Mouse (Mus musculus): ENCODE results near the gene As3mt.
"Not testable (repeated sequence)": the region's sequence is repeated elsewhere in the genome, so short reads cannot be mapped to it uniquely, and the experiment has no call there.

As3mt gene

DNA sequence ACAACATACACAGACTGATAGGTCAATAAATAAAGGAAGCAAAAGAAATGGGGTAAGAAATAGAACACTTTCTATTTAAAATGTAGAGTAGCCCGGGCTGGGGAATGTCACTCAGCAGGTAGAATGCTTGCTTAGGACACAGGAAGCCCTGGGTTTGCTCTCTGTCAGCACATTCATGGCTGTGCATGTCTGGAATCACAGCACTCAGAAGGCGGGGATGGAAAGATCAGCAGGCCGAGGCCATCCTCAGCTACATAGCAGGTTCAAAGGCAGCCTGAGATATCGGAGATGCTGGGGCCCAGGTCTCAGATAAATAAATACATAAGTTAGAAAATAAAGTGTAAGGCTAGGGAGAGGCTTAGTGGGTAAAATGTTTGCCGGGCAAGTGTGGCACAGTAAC is 45.0 kb downstream of the As3mt start:
- DNase-seq (ENCODE audit: low read depth, low spot score), result no peak

DNA sequence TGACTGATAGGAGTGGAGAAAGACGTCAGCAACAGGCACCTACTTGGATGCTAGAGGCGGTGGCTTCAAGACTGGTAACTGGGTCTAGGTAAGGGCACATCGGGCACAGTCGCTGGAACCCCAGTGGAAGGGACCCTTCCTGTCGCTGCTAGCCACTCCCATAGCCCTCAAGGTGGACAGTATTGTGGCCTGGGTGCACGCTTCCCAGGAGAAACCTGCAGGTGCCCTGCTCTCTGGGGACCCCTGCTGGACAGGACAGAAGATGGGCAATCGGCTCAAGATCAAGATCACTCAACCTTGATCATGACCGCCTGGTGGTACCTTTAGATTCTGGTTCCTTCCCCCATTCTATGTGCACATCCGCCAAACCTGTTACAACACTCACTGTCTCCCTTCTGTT is 47.8 kb downstream of the As3mt start:
- DNase-seq (ENCODE audit: low read depth, low spot score), result no peak

DNA sequence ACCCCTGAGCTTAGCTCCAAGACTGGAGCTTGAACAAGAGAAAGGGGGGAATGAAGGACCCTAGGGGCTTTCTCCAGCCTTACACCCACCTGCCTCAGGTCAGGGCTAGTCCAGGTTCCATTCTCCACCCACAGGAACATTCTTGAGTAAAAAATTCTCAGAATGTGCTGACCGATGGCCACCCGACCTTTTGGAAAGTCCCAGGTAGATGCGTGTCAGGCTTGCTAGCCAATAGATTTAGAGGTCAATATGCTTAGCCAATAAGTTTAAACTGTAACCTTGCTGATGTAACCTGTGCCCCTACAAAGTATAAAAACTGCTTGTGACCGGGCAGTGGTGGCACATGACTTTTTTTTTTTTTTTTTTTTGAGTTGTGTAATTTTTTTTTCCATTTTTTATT is 49.0 kb downstream of the As3mt start:
- no peak for DNase-seq (ENCODE audit: low read depth, low spot score)

DNA sequence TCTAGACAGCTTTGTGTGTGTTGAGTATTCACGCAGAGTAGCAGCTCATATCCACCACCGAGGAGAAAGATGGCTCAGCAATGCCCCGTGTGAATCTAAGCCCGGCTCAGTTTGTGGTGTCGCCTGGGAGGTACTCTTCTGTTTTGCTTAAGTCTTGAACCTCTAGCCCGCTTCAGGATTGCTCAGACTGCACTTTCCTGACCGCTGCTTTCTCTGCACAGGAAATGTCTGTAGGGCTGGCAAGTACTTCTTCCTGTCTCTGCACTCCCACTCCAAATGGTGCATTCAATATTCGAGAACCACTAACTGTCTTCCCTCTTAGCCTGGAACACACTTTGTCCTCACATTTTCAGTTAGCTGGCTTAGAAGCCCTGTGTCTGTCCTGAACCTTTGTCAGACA is 51.8 kb downstream of the As3mt start:
- no peak for DNase-seq (ENCODE audit: low read depth, low spot score)

DNA sequence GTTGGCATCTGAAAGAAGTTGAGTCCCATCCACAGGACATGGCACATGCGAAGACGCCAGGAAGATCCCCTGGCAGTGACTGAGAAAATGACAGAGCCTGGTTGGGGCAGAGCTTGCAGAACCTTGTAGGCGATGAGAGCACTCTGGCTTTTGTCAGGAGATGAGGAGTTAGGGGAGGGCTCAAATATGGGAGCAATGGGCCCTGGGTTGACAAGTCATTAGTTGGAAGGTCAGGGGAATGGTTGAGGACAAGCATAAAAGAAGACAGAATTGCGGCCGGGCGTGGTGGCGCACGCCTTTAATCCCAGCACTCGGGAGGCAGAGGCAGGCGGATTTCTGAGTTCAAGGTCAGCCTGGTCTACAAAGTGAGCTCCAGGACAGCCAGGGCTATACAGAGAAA is 52.7 kb downstream of the As3mt start:
- not testable (repeated sequence) for DNase-seq (ENCODE audit: low read depth, low spot score)

DNA sequence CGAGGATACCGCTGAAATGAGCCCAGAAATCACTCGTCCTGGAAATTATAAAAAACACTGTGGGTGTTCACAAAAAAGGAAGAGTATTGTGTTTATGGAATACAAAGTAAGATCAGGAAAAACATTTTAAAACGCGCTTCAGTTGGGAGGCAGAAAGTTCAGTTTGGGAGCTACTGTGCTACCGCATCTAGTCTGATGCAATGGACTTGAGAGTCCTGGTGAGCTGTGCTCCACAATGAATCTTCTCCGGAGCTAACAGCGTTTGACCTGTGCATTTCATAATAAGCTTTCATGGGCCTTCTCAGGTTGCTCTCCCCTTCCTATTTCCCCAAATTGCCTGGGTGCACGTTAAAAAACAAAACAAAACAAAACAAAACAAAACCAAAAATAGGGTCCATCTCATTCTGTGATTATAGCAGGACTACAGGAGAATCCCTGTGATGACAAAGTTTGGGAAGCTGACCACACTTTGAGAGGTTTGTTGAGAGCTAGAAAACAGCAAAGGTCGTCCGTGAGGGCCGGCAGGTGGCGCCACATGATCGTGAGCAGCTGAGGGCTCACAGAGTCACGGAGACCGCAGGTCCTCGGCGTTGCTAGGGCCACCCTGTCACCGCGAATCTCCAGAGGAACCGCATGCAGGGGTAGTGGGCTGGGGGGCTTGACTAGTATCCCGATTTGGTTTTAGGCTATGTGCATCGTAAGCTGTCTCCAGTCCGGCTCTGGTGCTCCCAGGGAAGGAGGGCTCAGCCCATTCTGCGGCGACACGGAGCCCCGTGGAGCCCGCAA is 53.3 kb downstream of the As3mt start:
- DNase-seq (ENCODE audit: low read depth, low spot score), result peak; percentile 50

DNA sequence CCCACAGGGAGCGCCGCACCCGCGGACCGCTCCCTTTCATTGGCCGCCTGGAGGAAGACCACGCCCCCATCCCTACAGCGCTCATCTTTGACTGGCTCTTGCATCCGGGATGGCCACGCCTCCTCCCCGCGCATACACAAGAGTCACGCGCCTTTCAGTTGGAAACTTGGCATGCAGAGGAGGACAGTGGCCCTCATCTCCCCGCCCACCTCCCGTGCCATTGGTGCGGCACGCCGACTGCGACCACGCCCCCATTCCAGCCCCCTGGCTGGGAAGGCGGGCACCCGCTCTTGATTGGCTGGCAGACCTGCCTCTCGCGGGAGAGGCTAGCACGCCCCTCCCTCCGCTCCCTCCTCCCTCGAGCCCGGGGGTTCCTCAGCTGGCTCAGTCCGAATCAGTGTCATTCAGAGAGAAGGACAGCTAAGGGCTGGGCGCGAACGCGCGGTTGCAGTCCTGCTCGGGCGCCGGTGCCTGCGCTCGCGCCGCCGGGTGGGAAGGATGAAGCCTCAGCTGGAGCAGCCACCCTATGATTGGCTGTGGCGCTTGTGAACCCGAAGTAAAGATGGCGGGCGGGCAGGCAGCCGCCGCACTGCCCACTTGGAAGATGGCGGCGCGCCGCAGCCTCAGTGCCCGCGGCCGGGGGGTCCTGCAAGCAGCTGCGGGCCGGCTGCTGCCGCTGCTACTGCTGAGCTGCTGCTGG is 54.1 kb downstream of the As3mt start, which contains the start of gene Cnnm2:
Gene Cnnm2 (plus strand): TSS at position 350 of the 700 bp plus-strand sequence.
- DNase-seq (ENCODE audit: low read depth, low spot score), result peak; percentile 100

DNA sequence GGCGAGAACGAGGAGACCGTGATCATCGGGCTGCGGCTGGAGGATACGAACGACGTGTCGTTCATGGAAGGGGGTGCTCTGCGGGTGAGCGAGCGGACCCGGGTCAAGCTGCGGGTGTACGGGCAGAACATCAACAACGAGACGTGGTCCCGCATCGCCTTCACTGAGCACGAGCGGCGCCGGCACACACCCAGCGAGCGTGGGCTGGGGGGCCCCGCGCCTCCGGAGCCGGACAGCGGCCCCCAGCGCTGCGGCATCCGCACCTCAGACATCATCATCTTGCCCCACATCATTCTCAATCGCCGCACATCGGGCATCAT is 54.7 kb downstream of the As3mt start:
- DNase-seq (ENCODE audit: low read depth, low spot score), result no peak

DNA sequence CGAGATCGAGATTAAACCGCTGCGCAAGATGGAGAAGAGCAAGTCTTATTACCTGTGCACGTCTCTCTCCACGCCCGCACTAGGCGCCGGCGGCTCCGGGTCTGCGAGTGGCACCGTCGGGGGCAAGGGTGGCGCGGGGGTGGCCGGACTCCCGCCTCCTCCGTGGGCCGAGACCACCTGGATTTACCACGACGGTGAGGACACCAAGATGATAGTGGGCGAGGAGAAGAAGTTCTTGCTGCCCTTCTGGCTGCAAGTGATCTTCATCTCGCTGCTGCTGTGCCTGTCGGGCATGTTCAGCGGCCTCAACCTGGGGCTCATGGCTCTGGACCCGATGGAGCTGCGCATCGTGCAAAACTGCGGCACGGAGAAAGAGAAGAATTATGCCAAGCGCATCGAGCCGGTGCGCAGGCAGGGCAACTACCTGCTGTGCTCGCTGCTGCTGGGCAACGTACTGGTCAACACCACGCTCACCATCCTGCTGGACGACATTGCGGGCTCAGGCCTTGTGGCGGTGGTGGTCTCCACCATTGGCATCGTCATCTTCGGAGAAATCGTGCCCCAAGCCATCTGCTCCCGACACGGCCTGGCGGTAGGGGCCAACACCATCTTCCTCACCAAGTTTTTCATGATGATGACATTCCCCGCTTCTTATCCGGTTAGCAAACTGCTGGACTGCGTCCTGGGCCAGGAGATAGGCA is 55.2 kb downstream of the As3mt start:
- no peak for DNase-seq (ENCODE audit: low read depth, low spot score)

DNA sequence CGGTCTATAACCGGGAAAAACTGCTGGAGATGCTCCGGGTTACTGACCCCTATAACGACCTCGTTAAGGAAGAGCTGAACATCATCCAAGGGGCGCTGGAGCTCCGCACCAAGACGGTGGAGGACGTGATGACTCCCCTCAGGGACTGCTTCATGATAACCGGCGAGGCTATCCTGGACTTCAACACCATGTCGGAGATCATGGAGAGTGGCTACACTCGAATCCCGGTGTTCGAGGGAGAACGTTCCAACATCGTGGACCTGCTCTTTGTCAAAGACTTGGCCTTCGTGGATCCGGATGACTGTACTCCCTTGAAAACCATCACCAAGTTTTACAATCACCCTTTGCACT is 55.7 kb downstream of the As3mt start:
- no peak for DNase-seq (ENCODE audit: low read depth, low spot score)

DNA sequence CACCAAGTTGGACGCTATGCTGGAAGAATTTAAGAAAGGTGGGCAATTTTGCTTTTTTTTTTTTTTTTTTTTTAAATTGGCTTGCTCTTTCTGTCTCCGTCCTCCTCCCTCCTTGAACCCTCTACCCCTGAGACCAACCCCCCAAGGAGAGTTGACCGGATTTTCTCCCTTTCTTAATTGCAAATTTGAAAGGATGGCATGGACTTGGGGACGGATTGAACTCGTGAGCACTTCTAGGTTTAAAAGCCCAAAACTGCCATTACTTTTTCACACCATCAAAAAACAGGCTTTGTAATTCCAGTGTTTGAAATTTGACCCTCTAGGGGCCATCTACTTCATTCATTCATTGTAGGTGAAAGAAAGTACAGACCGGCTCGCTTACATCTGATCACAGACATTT is 56.1 kb downstream of the As3mt start:
- no peak for DNase-seq (ENCODE audit: low read depth, low spot score)

DNA sequence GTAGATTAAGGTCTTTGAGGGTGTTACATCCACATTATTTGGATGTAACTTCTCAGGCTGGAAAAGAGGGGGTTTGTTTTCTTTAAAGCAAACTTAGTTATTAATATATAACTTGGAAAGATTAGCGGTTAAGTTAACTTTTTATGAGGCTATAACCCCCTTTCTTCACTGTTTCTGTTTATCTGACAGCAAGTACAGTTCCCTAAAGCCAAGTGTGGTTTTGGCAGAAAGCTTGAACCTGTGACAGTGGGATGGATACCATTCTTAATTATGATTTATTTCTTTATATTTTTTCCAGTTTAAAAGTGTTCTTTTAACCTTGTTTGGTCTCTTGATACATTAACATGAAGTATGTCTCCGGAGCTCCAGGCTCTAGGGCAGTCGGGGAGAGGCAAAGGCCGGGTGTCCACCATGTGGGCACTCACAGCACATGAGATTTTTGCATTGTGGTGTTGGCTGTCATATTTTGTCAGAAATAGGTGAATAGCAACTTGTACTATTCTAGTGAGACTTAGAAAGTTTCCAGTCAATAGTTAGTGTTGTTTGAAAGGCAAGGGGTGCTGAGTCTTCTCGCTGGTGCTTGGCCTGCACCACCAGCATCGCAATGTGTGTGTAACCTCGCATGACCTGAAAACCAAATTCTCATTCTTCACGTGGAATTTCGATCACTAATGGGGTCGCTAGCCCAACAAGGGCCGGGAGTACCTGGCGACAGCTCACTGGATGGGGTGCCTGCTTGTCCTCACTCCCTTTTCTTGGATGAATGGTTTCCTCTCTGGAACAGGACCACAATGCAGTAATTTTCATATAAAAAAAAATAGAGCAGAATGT is 56.9 kb downstream of the As3mt start:
- no peak for DNase-seq (ENCODE audit: low read depth, low spot score)

DNA sequence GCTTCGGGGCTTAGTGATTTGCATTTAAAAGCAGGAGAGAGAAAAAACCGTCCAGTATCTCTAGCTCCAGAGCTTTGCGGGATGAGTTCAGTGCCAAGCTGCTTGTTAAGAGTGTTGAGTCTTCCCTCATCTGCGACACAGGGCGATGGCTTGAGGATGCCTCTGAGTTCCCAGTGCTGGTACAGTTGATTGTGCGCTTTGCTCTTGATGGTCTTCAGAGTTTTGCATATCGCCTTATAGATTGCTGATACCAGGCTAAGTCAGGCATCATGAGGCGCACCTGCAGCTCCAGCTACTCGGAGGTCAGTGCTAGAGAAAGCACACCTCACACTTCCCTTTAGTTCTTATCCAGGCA is 57.5 kb downstream of the As3mt start:
- no peak for DNase-seq (ENCODE audit: low read depth, low spot score)

DNA sequence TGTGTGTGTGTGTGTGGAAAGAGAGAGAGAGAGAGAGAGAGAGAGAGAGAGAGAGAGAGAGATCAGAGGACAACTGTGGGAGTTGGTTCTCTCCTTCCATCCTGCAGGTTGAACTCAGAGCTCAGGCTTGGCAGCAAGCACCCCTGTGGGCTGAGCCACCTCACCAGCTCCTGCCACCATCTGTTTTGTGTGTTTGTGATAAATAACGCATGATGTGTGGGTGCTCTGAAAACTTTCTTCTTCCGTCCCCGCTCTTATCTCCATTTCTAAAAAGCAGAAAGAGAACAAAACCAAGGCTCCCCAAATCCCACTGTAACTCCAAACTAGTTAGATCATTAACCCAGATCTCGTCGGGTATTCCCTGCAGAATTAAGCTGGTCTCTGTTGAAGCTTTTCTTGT is 58.9 kb downstream of the As3mt start:
- DNase-seq (ENCODE audit: low read depth, low spot score), result no peak

DNA sequence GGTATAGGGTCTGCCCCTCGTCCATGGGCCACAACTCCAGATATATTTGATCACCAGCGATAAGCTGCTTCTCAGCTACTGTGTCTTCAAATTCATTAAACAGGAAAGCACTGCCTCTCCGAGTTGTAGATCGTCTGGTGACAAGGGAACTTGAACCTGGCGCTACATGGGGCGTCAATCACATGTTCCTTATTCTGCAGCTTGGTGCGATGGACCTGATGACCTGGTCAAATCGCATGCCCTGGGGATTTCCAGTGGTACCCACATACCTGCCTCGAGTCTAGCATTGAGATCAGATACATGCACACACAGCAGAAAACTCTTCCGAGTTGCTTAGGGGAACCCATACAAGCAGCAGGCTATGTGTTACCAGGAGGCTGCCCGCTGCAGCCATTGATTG is 62.5 kb downstream of the As3mt start:
- no peak for DNase-seq (ENCODE audit: low read depth, low spot score)

DNA sequence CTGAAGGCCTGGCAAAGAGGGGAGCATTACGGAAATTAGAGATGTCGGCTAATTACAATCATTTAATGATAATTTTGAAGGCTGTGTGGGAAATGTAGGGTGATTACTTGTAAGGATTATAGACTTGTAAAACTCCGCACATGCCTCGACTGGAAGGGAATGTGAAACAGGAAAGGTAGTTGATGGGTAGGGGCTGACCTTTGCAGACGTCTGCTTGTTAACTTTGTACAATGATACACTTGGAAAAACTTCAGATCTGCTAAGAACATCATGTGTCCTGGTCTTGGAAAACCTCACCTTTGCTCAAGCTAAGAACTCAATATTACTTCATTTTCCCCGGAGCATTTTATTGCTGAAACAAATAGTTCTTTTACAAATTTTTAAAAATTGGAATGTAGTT is 64.5 kb downstream of the As3mt start:
- no peak for DNase-seq (ENCODE audit: low read depth, low spot score)

DNA sequence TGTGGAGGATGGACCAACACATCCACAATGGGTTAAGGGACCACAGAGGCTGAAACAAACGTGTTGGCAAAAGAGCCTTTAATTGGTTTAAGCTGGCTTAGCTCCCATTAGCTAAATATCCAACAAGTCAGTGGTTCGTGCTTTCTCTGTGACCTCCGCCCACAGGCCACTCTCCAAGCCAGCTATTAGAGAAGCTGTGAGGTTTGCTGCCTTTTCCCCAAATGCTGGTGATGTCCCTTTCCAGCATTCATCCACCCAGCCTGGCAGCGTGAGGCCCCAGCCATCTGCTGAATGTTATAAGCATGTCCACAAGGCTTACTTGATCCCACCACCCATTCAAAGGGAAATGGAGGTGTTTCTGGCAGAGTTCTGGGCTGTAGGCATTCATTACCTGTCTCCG is 69.1 kb downstream of the As3mt start:
- no peak for DNase-seq (ENCODE audit: low read depth, low spot score)

DNA sequence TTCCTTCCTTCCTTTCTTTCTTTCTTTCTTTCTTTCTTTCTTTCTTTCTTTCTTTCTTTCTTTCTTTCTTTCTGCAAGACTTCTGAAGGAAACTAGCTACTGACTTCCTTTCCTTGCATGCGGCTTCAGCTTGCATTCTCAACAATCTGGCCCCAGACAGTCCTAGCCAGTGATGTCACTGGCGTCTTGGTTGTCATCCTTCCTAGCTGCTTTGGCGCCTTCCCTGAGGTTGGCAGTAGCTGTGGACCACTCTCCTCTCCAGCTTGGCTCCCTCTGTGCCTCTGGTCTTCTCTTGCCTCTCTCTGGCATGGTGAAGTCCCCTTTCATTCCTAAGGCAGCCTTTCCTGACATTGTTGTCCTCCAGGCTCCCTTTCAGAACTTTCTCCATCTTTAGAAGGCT is 69.6 kb downstream of the As3mt start:
- no peak for DNase-seq (ENCODE audit: low read depth, low spot score)

DNA sequence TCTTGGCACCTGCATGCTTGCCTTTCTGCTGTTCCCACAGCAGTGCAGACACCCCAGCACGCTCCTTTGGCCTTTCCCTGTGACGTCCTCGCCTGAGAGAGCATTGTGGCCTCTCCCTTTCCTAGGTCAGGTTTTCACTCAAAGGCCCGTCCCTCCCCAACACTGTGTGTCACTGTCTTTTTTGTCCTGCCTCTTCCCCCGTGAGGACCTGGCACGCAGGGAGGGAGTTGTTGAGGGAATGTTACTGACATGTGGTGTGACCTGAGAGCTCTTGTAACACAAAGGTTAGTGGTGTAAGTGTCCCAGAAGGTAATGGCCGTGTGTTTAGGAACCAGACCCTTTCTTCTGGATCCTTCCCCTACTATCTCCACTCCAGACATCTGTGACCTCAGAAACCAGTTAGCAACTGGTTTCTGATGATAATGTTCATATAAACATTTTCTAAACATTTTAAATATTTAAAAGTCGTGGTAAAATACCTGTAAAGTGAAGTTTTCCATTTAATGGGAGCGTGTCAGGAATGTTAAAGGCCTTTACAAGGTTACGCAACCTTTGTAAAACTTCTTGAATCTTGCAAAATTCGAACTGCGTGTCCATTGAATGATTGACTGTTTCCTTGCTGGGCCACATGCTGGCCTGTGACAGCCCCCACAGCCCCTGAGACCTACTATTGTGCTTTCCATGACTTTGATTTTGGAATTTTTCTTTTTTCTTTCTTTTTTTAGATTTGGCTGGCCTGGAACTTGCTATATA is 70.8 kb downstream of the As3mt start:
- no peak for DNase-seq (ENCODE audit: low read depth, low spot score)

DNA sequence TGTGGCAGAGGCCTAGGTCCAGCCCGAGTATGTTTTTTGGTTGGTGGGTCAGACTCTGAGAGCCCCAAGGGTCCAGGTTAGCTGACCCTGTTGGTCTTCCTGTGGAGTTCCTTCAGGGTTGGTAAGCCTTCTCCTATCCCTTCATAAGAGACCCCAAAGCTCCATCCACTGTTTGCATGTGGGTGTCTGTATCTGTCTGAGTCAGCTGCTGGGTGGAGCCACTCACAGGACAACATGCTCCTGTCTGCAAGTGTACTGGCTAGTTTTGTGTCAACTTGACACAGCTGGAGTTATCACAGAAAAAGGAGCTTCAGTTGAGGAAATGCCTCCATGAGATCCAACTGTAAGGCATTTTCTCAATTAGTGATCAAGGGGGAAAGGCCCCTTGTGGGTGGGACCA is 71.9 kb downstream of the As3mt start:
- DNase-seq (ENCODE audit: low read depth, low spot score), result not testable (repeated sequence)

DNA sequence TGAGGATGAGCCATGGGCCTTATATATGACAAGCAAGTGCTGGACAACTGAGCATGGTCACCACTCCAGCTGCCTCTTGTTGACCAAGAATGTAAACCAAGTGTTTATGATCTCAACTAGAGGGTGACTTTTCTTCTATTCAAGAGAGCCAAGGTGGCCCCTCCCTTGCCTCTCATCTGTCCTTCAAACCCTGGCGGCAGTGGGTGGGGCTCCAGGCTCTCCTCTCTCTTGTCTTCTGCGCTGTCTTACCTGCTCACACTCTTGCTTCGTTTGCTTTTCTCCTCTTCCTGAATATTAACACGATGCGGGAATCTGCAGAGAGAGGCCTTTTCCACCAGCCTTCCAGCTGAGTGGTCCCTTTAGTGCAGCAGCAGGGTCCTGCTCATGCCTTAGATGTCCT is 76.8 kb downstream of the As3mt start:
- DNase-seq (ENCODE audit: low read depth, low spot score), result no peak
